In genomic region chr15:31315630-31316231, GRCm38 (mm10) we compare ENCODE assay signal across 8 mouse cellular contexts. TPM values are rescaled to one million over a fixed set of nuclear protein-coding genes. Genes with fewer than 3 reads are reported as not detected.
A peak's percentile ranks its signal among the peaks of the same experiment; 100 is the strongest.
DNase-seq lines count a peak whose midpoint lies in the region; ATAC-seq lines count a peak whose summit lies in the region.

No protein-coding gene starts in this region.

- ATAC-seq in common myeloid progenitor, adult 5-6 weeks (replicated peaks; ENCODE audit: low read depth, poor library complexity, severe bottlenecking), result peak; percentile 83
- no peak for ATAC-seq in erythroblast, adult 5-6 weeks (replicated peaks; ENCODE audit: low FRiP score, poor library complexity, severe bottlenecking)

- no peak overlapping the region for H3K27ac ChIP-seq in midbrain, embryonic 10.5 days (replicated peaks)

- intact Hi-C loops in gastrocnemius, postnatal 14 days (cut with DNase I; ENCODE audit: low total_unique reads), result loop anchor here (5.0 kb wide), 2 partner anchors 127 to 272 kb away; no protein-coding TSS in a partner anchor

- H3K27me3 ChIP-seq in midbrain, embryonic 10.5 days (ENCODE audit: low read depth, poor library complexity, severe bottlenecking), result no peaks in the 10 kb centered on the region

- H3K4me1 ChIP-seq in midbrain, embryonic 10.5 days, result peaks cover 33% of the 10 kb centered on the region

- no peaks in the 10 kb centered on the region for H3K36me3 ChIP-seq in midbrain, embryonic 10.5 days

- no peak overlapping the region for H3K4me3 ChIP-seq in midbrain, embryonic 10.5 days

- WGBS in midbrain, embryonic 10.5 days, result 5% methylated on average over 5 of the region's 5 CpGs

- DNase-seq in ZHBTc4 (ENCODE audit: low read depth, low spot score), result peak; percentile 86
- peak; percentile 82 for DNase-seq in gastrocnemius, postnatal 14 days
- peak; percentile 63 for DNase-seq in induced T-regulatory cell, adult 2 months (ENCODE audit: low read depth)
- DNase-seq in left cerebral cortex, adult 8-10 months (ENCODE audit: low spot score in 2 of 2), result peak; percentile 61 to 62
- DNase-seq in midbrain, embryonic 10.5 days (ENCODE audit: low spot score), result peak; percentile 82
- DNase-seq in skeletal muscle tissue, adult 2 months (ENCODE audit: low read depth, low spot score), result peak; percentile 73

- H3K9me3 ChIP-seq in midbrain, embryonic 10.5 days (replicated peaks), result no peaks in the 10 kb centered on the region

RNA-seq across cellular contexts. Expression of gene Ankrd33b, which starts 51.8 kb away (rescaled TPM):
- 0.23 and 2.2 TPM in 2 replicates for total RNA-seq in common myeloid progenitor, adult 5-6 weeks (2017)
- total RNA-seq in gastrocnemius, postnatal 14 days (2021), result 1 to 10 TPM; 5.3 to 6.3 TPM
- total RNA-seq in left cerebral cortex, adult 8-10 months (2022), result 10 to 100 TPM; 61.4 to 76.2 (median 72.9) TPM
- 0.56 and 0.77 TPM in 2 replicates for polyA plus RNA-seq in midbrain, embryonic 10.5 days (2016; fragmentation: Nextera tagmentation; extraction: Ambion mirVana)
- 0.58 and 1.0 TPM in 2 replicates for total RNA-seq in erythroblast, adult 5-6 weeks (2015; ENCODE audit: low replicate concordance)
- total RNA-seq in erythroblast, adult 5-6 weeks (2017; ENCODE audit: low replicate concordance), result 1.1 and 2.3 TPM in 2 replicates

Comparison
In these comparisons a context has a peak if more than half of its experiments do, and no peak if none do; other contexts are left out.
1. RNA of gene Ankrd33b, which starts 51.8 kb away (total RNA-seq): 61.4 to 76.2 TPM in left cerebral cortex, adult 8-10 months; 5.3 to 6.3 TPM in gastrocnemius, postnatal 14 days, 0.58 to 2.3 TPM in erythroblast, adult 5-6 weeks and 0.23 to 2.2 TPM in common myeloid progenitor, adult 5-6 weeks; every median in the first group is over 4 times any median in the second.
2. Peak in every context shown above with its lines, with median percentiles within 50 percentile points of each other: DNase-seq.